7 mouse cellular contexts compared by ENCODE assay signal in genomic region chr8:11002816-11003215, GRCm38 (mm10). TPM values are rescaled to one million over a fixed set of nuclear protein-coding genes. Genes with fewer than 3 reads are reported as not detected.
DNase-seq lines count a peak whose midpoint lies in the region; ATAC-seq lines count a peak whose summit lies in the region.

No protein-coding gene starts in this region.

- H3K27me3 ChIP-seq in lung, embryonic 16.5 days (ENCODE audit: control insufficient read depth, insufficient read depth, low read depth, low read length), result peaks cover 2% of the 10 kb centered on the region; the same call in 1 of the 2 replicates
- no peaks in the 10 kb centered on the region for H3K27me3 ChIP-seq in forebrain, embryonic 15.5 days
- H3K27me3 ChIP-seq in liver, embryonic 11.5 days (replicated peaks; ENCODE audit: control insufficient read depth, insufficient read depth, low read length), result 0 out of 2 replicates have a peak, but pooled peaks cover 2% of the 10 kb centered on the region
- no peaks in the 10 kb centered on the region for H3K27me3 ChIP-seq in stomach, embryonic 16.5 days (ENCODE audit: control insufficient read depth, insufficient read depth, low read length)

- peak overlapping the region; percentile 49 for H3K9ac ChIP-seq in lung, embryonic 16.5 days (ENCODE audit: low read length)
- H3K9ac ChIP-seq in forebrain, embryonic 15.5 days (replicated peaks), result peak overlapping the region; percentile 52
- H3K9ac ChIP-seq in liver, embryonic 11.5 days (ENCODE audit: low read depth, low read length), result peak overlapping the region; percentile 92
- peak overlapping the region; percentile 84 for H3K9ac ChIP-seq in stomach, embryonic 16.5 days (ENCODE audit: low read length)

- WGBS in lung, embryonic 16.5 days, result 16% methylated on average over 6 of the region's 6 CpGs
- WGBS in forebrain, embryonic 15.5 days, result 19% methylated on average over 6 of the region's 6 CpGs
- 48% methylated on average over 6 of the region's 6 CpGs for WGBS in liver, embryonic 11.5 days
- WGBS in stomach, embryonic 16.5 days, result 21% methylated on average over 6 of the region's 6 CpGs

- peaks cover 71% of the 10 kb centered on the region for H3K4me1 ChIP-seq in lung, embryonic 16.5 days (replicated peaks; ENCODE audit: control insufficient read depth, insufficient read depth, low read length)
- peaks cover 93% of the 10 kb centered on the region for H3K4me1 ChIP-seq in forebrain, embryonic 15.5 days
- H3K4me1 ChIP-seq in liver, embryonic 11.5 days (replicated peaks; ENCODE audit: control insufficient read depth, insufficient read depth, low read length), result peaks cover 71% of the 10 kb centered on the region
- peaks cover 75% of the 10 kb centered on the region for H3K4me1 ChIP-seq in stomach, embryonic 16.5 days (ENCODE audit: control insufficient read depth, insufficient read depth, low read length)

- no peaks in the 10 kb centered on the region for H3K9me3 ChIP-seq in lung, embryonic 16.5 days (ENCODE audit: control insufficient read depth, low read length)
- H3K9me3 ChIP-seq in forebrain, embryonic 15.5 days, result no peaks in the 10 kb centered on the region
- no peaks in the 10 kb centered on the region for H3K9me3 ChIP-seq in liver, embryonic 11.5 days (ENCODE audit: control insufficient read depth, low read length)
- no peaks in the 10 kb centered on the region for H3K9me3 ChIP-seq in stomach, embryonic 16.5 days (replicated peaks; ENCODE audit: control insufficient read depth, low read length)

- H3K27ac ChIP-seq in lung, embryonic 16.5 days (ENCODE audit: low read length), result peak overlapping the region; percentile 38; the same call in 1 of the 2 replicates
- H3K27ac ChIP-seq in forebrain, embryonic 15.5 days (replicated peaks), result peak overlapping the region; percentile 31
- H3K27ac ChIP-seq in liver, embryonic 11.5 days (ENCODE audit: low read depth, low read length), result peak overlapping the region; percentile 35; the same call in 1 of the 2 replicates
- H3K27ac ChIP-seq in stomach, embryonic 16.5 days (ENCODE audit: low read length), result peak overlapping the region; percentile 62; the same call in 1 of the 2 replicates

- H3K4me3 ChIP-seq in lung, embryonic 16.5 days (ENCODE audit: low read length), result peak overlapping the region; percentile 54
- peak overlapping the region; percentile 95 for H3K4me3 ChIP-seq in forebrain, embryonic 15.5 days
- H3K4me3 ChIP-seq in liver, embryonic 11.5 days (ENCODE audit: low read depth, low read length), result peak overlapping the region; percentile 85
- H3K4me3 ChIP-seq in stomach, embryonic 16.5 days (replicated peaks; ENCODE audit: low read length), result peak overlapping the region; percentile 81

- peak overlapping the region; percentile 88 for H3K4me2 ChIP-seq in lung, embryonic 16.5 days (ENCODE audit: low read depth, low read length)
- peak overlapping the region; percentile 94 for H3K4me2 ChIP-seq in forebrain, embryonic 15.5 days (replicated peaks)
- H3K4me2 ChIP-seq in liver, embryonic 11.5 days, result peak overlapping the region; percentile 84
- H3K4me2 ChIP-seq in stomach, embryonic 16.5 days (ENCODE audit: low read depth, low read length), result peak overlapping the region; percentile 83

- no peaks in the 10 kb centered on the region for H3K36me3 ChIP-seq in lung, embryonic 16.5 days (ENCODE audit: control insufficient read depth, insufficient read depth, low read length)
- H3K36me3 ChIP-seq in forebrain, embryonic 15.5 days, result 0 out of 2 replicates have a peak, but pooled peaks cover 3% of the 10 kb centered on the region
- H3K36me3 ChIP-seq in liver, embryonic 11.5 days (ENCODE audit: control insufficient read depth, insufficient read depth, low read length), result peaks cover 15% of the 10 kb centered on the region
- 0 out of 2 replicates have a peak, but pooled peaks cover 4% of the 10 kb centered on the region for H3K36me3 ChIP-seq in stomach, embryonic 16.5 days (ENCODE audit: control insufficient read depth, insufficient read depth, low read length)

- DNase-seq in lung, postnatal 25 days (ENCODE audit: low spot score), result no peak
- DNase-seq in liver, embryonic 11.5 days (ENCODE audit: low spot score), result no peak
- DNase-seq in left cerebral cortex, adult 11 months (ENCODE audit: low spot score), result no peak
- no peak for DNase-seq in thymus, postnatal 4 days

- no peak for ATAC-seq in lung, embryonic 16.5 days (ENCODE audit: low read depth)
- ATAC-seq in forebrain, embryonic 15.5 days (replicated peaks), result no peak
- no peak for ATAC-seq in liver, embryonic 11.5 days (replicated peaks; ENCODE audit: low FRiP score)
- ATAC-seq in stomach, embryonic 16.5 days (ENCODE audit: insufficient read depth, low FRiP score), result no peak

RNA-seq across cellular contexts. Expression of gene Irs2, which starts 5.4 kb away (rescaled TPM):
- polyA plus RNA-seq in lung, embryonic 16.5 days (2015; fragmentation: Nextera tagmentation; extraction: Ambion mirVana), result 2.8 and 2.9 TPM in 2 replicates
- polyA plus RNA-seq in forebrain, embryonic 15.5 days (2015; fragmentation: Nextera tagmentation; extraction: Ambion mirVana), result 7.1 and 7.5 TPM in 2 replicates
- polyA plus RNA-seq in liver, embryonic 11.5 days (2014; fragmentation: Nextera tagmentation; extraction: Ambion mirVana), result 8.3 and 8.9 TPM in 2 replicates
- polyA plus RNA-seq in stomach, embryonic 16.5 days (2015; fragmentation: Nextera tagmentation; extraction: Ambion mirVana), result 3.3 and 3.4 TPM in 2 replicates
